Mouse (Mus musculus): ENCODE data around the gene Epas1. TPM values are rescaled to one million over a fixed set of nuclear protein-coding genes. Genes with fewer than 3 reads are reported as not detected.

Epas1 gene
- polyA plus RNA-seq, 1 experiment from 2014 or later: 6.5 TPM

GRCm38 (mm10) chr17:86743351-86743941 is 10.1 kb upstream of the Epas1 start:
- H3K4me2 ChIP-seq (ENCODE audit: low read depth, severe bottlenecking): no peak overlapping the region
- H3K9ac ChIP-seq (ENCODE audit: low read length): no peak overlapping the region
- ATAC-seq (ENCODE audit: insufficient number of reproducible peaks, low FRiP score, low TSS enrichment, low read depth) (no peak), DNase-seq (ENCODE audit: low spot score) (no peak)
- H3K4me3 ChIP-seq (ENCODE audit: low read depth, low read length): no peak overlapping the region
- H3K27ac ChIP-seq (replicated peaks; ENCODE audit: low read depth, low read length): no peak overlapping the region
- H3K9me3 ChIP-seq (ENCODE audit: control insufficient read depth, low read length): no peaks in the 10 kb centered on the region
- 86% methylated on average over 7 of the region's 7 CpGs for WGBS
- no peaks in the 10 kb centered on the region for H3K27me3 ChIP-seq (ENCODE audit: control insufficient read depth, insufficient read depth, low read length)
- H3K36me3 ChIP-seq (ENCODE audit: control insufficient read depth, insufficient read depth, low read length): no peaks in the 10 kb centered on the region
- H3K4me1 ChIP-seq (ENCODE audit: control insufficient read depth, insufficient read depth, low read length): no peaks in the 10 kb centered on the region

- WGBS: 57% methylated on average over 6 of the region's 6 CpGs
- Histone ChIP-seq H3K9ac (ENCODE audit: low read length) (no peak overlapping the region), H3K9me3 (ENCODE audit: control insufficient read depth, low read length) (no peaks in the 10 kb centered on the region), H3K4me1 (ENCODE audit: control insufficient read depth, insufficient read depth, low read length) (no peaks in the 10 kb centered on the region), H3K36me3 (ENCODE audit: control insufficient read depth, insufficient read depth, low read length) (no peaks in the 10 kb centered on the region), H3K27me3 (ENCODE audit: control insufficient read depth, insufficient read depth, low read length) (no peaks in the 10 kb centered on the region), H3K4me2 (ENCODE audit: low read depth, severe bottlenecking) (no peak overlapping the region), H3K4me3 (ENCODE audit: low read depth, low read length) (no peak overlapping the region), H3K27ac (replicated peaks; ENCODE audit: low read depth, low read length) (no peak overlapping the region)
- DNase-seq (ENCODE audit: low spot score) (no peak), ATAC-seq (ENCODE audit: insufficient number of reproducible peaks, low FRiP score, low TSS enrichment, low read depth) (no peak)
Observed at GRCm38 (mm10) chr17:86744943-86745342, 8.6 kb upstream of the Epas1 start.

- DNase-seq (ENCODE audit: low spot score) (no peak), ATAC-seq (ENCODE audit: insufficient number of reproducible peaks, low FRiP score, low TSS enrichment, low read depth) (no peak)
- no peaks in the 10 kb centered on the region for H3K9me3 ChIP-seq (ENCODE audit: control insufficient read depth, low read length)
- no peak overlapping the region for H3K9ac ChIP-seq (ENCODE audit: low read length)
- no peak overlapping the region for H3K27ac ChIP-seq (replicated peaks; ENCODE audit: low read depth, low read length)
- 77% methylated on average over 10 of the region's 10 CpGs for WGBS
- no peaks in the 10 kb centered on the region for H3K36me3 ChIP-seq (ENCODE audit: control insufficient read depth, insufficient read depth, low read length)
- H3K4me2 ChIP-seq (ENCODE audit: low read depth, severe bottlenecking): no peak overlapping the region
- H3K4me3 ChIP-seq (ENCODE audit: low read depth, low read length): no peak overlapping the region
- H3K4me1 ChIP-seq (ENCODE audit: control insufficient read depth, insufficient read depth, low read length): peaks cover 9% of the 10 kb centered on the region; the same call in 1 of the 2 replicates
- H3K27me3 ChIP-seq (ENCODE audit: control insufficient read depth, insufficient read depth, low read length): peaks cover 20% of the 10 kb centered on the region
Observed at GRCm38 (mm10) chr17:86751373-86751871, 2.1 kb upstream of the Epas1 start.

GRCm38 (mm10) chr17:86753931-86754805 is 668 bp downstream of the Epas1 start:
- Histone ChIP-seq H3K9me3 (ENCODE audit: control insufficient read depth, low read length) (no peaks in the 10 kb centered on the region), H3K4me1 (ENCODE audit: control insufficient read depth, insufficient read depth, low read length) (peaks cover 9% of the 10 kb centered on the region; the same call in 1 of the 2 replicates), H3K27ac (replicated peaks; ENCODE audit: low read depth, low read length) (no peak overlapping the region), H3K4me3 (ENCODE audit: low read depth, low read length) (peak overlapping the region; percentile 49), H3K9ac (ENCODE audit: low read length) (peak overlapping the region; percentile 24; the same call in 1 of the 2 replicates), H3K27me3 (ENCODE audit: control insufficient read depth, insufficient read depth, low read length) (peaks cover 21% of the 10 kb centered on the region), H3K4me2 (ENCODE audit: low read depth, severe bottlenecking) (peak overlapping the region; percentile 91), H3K36me3 (ENCODE audit: control insufficient read depth, insufficient read depth, low read length) (no peaks in the 10 kb centered on the region)
- ATAC-seq (ENCODE audit: insufficient number of reproducible peaks, low FRiP score, low TSS enrichment, low read depth) (no peak), DNase-seq (ENCODE audit: low spot score) (peak; percentile 74)
- under 1% methylated on average over 55 of the region's 55 CpGs for WGBS

GRCm38 (mm10) chr17:86754806-86755571 is 1.5 kb downstream of the Epas1 start:
- Histone ChIP-seq H3K9ac (ENCODE audit: low read length) (no peak overlapping the region), H3K36me3 (ENCODE audit: control insufficient read depth, insufficient read depth, low read length) (no peaks in the 10 kb centered on the region), H3K27ac (replicated peaks; ENCODE audit: low read depth, low read length) (no peak overlapping the region), H3K4me3 (ENCODE audit: low read depth, low read length) (peak overlapping the region; percentile 49), H3K27me3 (ENCODE audit: control insufficient read depth, insufficient read depth, low read length) (peaks cover 21% of the 10 kb centered on the region), H3K9me3 (ENCODE audit: control insufficient read depth, low read length) (no peaks in the 10 kb centered on the region), H3K4me1 (ENCODE audit: control insufficient read depth, insufficient read depth, low read length) (peaks cover 9% of the 10 kb centered on the region; the same call in 1 of the 2 replicates), H3K4me2 (ENCODE audit: low read depth, severe bottlenecking) (peak overlapping the region; percentile 91)
- ATAC-seq (ENCODE audit: insufficient number of reproducible peaks, low FRiP score, low TSS enrichment, low read depth) (no peak), DNase-seq (ENCODE audit: low spot score) (peak; percentile 60)
- WGBS: under 1% methylated on average over 52 of the region's 52 CpGs

- 17% methylated on average over 11 of the region's 11 CpGs for WGBS
- no peak overlapping the region for H3K9ac ChIP-seq (ENCODE audit: low read length)
Observed at GRCm38 (mm10) chr17:86755581-86756195, 2.2 kb downstream of the Epas1 start.

GRCm38 (mm10) chr17:86757621-86758020 is 4.1 kb downstream of the Epas1 start:
- ATAC-seq (ENCODE audit: insufficient number of reproducible peaks, low FRiP score, low TSS enrichment, low read depth) (no peak), DNase-seq (ENCODE audit: low spot score) (no peak)
- Histone ChIP-seq H3K36me3 (ENCODE audit: control insufficient read depth, insufficient read depth, low read length) (no peaks in the 10 kb centered on the region), H3K9me3 (ENCODE audit: control insufficient read depth, low read length) (no peaks in the 10 kb centered on the region), H3K4me3 (ENCODE audit: low read depth, low read length) (no peak overlapping the region), H3K4me2 (ENCODE audit: low read depth, severe bottlenecking) (no peak overlapping the region), H3K4me1 (ENCODE audit: control insufficient read depth, insufficient read depth, low read length) (peaks cover 16% of the 10 kb centered on the region), H3K27ac (replicated peaks; ENCODE audit: low read depth, low read length) (no peak overlapping the region), H3K27me3 (ENCODE audit: control insufficient read depth, insufficient read depth, low read length) (peaks cover 21% of the 10 kb centered on the region), H3K9ac (ENCODE audit: low read length) (no peak overlapping the region)
- WGBS: 34% methylated on average over 2 of the region's 2 CpGs

More at GRCm38 (mm10) chr17:86755581-86756195, 2.2 kb downstream of the Epas1 start:
- Histone ChIP-seq H3K27me3 (ENCODE audit: control insufficient read depth, insufficient read depth, low read length) (peaks cover 21% of the 10 kb centered on the region), H3K36me3 (ENCODE audit: control insufficient read depth, insufficient read depth, low read length) (no peaks in the 10 kb centered on the region), H3K4me1 (ENCODE audit: control insufficient read depth, insufficient read depth, low read length) (peaks cover 9% of the 10 kb centered on the region; the same call in 1 of the 2 replicates), H3K4me2 (ENCODE audit: low read depth, severe bottlenecking) (peak overlapping the region; percentile 91), H3K9me3 (ENCODE audit: control insufficient read depth, low read length) (no peaks in the 10 kb centered on the region), H3K4me3 (ENCODE audit: low read depth, low read length) (peak overlapping the region; percentile 49; the same call in 1 of the 2 replicates), H3K27ac (replicated peaks; ENCODE audit: low read depth, low read length) (no peak overlapping the region)
- ATAC-seq (ENCODE audit: insufficient number of reproducible peaks, low FRiP score, low TSS enrichment, low read depth) (no peak), DNase-seq (ENCODE audit: low spot score) (peak; percentile 31)
